Mouse (Mus musculus): ENCODE measurements around the gene Dsp.

The Dsp gene

GRCm38 (mm10) chr13:38193406-38193805, 42.3 kb downstream of the Dsp start:
- DNase-seq (ENCODE audit: low read depth), result no peak

- DNase-seq (ENCODE audit: low read depth), result no peak
These were observed 50.3 kb downstream of the Dsp start for GRCm38 (mm10) chr13:38201413-38201812.

GRCm38 (mm10) chr13:38204171-38204570, 53.1 kb downstream of the Dsp start:
- no peak for DNase-seq (ENCODE audit: low read depth)

- peak; percentile 95 for DNase-seq (ENCODE audit: low read depth)
These were observed 53.8 kb downstream of the Dsp start, which contains the start of gene Snrnp48 for GRCm38 (mm10) chr13:38204702-38205482. TSS of gene Snrnp48 (plus strand) at chr13:38204938.

DNA sequence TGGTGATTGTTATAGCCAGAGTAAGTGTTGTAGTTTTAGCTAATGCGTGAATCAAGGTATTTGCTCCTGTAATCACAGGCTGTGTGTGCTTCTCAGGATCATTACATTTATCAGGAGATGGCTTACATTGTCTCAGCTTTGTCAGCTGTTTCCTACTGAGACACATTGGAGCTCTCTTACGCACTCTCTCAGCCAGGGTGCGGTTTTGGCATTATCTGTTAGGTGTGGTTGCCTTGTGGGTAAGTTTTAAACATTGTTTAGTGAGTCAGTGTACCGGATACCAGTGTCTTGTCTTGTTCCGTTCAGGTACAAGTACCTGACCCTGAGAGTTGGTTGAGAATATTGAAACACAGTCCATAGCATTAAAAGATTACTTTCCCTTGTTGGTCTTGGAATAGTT, 60.0 kb downstream of the Dsp start:
- DNase-seq (ENCODE audit: low read depth), result no peak

- no peak for DNase-seq (ENCODE audit: low read depth)
These were observed 67.6 kb downstream of the Dsp start for GRCm38 (mm10) chr13:38218686-38219085.

DNA sequence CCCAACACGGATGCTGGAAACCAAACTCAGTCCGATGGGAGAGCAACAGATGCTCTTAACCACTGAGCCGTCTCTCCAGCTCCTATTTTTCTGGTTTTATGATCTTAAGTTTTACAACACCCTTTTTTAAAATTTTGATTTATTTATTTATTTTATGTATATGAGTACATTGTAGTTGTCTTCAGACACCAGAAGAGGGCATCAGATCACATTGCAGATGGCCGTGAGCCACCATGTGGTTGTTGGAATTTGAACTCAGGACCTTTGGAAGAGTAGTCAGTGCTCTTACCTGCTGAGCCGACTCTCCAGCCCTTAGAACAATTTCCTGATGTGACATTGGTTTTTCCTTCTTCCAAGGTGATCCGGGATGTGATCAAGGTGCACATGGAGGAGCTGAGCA, 69.2 kb downstream of the Dsp start:
- no peak for DNase-seq (ENCODE audit: low read depth)

GRCm38 (mm10) chr13:38230177-38230821, 79.2 kb downstream of the Dsp start:
- no peak for DNase-seq (ENCODE audit: low read depth)

GRCm38 (mm10) chr13:38232411-38232810, 81.3 kb downstream of the Dsp start:
- DNase-seq (ENCODE audit: low read depth), result no peak

GRCm38 (mm10) chr13:38232856-38233625, 81.9 kb downstream of the Dsp start:
- DNase-seq (ENCODE audit: low read depth), result no peak

DNA sequence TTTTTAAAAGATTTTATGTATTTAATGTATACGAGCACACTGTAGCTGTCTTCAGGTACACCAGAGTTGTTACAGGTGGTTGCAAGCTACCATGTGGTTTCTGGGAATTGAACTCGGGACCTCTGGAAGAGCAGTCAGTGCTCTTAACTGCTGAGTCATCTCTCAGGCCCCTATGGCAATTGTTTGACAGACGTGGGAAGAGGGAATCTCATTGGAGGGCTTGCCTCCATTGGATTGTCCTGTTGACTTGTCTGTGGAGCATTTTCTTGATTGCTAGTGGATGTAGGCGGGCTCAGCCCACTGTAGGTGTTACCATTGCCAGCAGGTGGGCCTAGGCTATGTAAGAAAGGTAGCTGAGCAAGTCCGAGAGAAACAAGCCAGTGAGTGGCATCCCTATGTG, 83.6 kb downstream of the Dsp start:
- DNase-seq (ENCODE audit: low read depth), result no peak

GRCm38 (mm10) chr13:38235370-38235769, 84.3 kb downstream of the Dsp start:
- DNase-seq (ENCODE audit: low read depth), result peak; percentile 64

DNA sequence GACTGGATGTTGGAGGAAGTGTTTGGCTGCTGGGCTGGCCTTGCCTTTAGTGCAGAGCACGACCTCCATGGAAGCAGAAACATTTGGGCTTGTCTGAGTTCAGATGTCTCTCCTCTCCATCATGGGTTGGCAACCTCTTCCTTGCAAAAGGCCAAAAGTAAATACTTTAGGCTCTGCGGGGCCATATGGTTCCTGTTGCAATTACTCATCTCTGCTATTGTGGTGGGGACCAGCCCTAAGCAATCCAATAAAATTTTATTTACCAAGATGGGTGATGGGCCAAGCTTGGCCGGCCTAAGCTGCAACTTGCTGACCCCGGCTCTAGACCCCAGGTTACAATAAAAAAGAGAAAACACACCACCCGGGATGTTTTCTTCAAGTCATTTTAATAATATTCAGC, 97.1 kb downstream of the Dsp start:
- no peak for DNase-seq (ENCODE audit: low read depth)

Measured in induced T-regulatory cell, adult 2 months (primary cell).